Mouse (Mus musculus): ENCODE measurements at regions not wholly inside any gene's neighbourhood (a gene's known extent, or its start where the extent isn't known, plus 50 kb on each side); places are given as distances from the start of the nearest gene placed in this dataset.

GRCm38 (mm10) chr5:100991626-100992025, 146.1 kb downstream of the Gpat3 start:
- DNase-seq (ENCODE audit: low spot score in 2 of 2), result peak in 1 of 2 experiments; percentile 18

- DNase-seq (ENCODE audit: low spot score in 2 of 2), result no peak
Measured at GRCm38 (mm10) chr5:100982573-100982936, 137.0 kb downstream of the Gpat3 start.

GRCm38 (mm10) chr5:100981849-100982572, 136.5 kb downstream of the Gpat3 start:
- DNase-seq (ENCODE audit: low spot score in 2 of 2), result no peak

- no peak for DNase-seq (ENCODE audit: low spot score in 2 of 2)
Measured at GRCm38 (mm10) chr5:100976736-100977135, 131.2 kb downstream of the Gpat3 start.

GRCm38 (mm10) chr5:100951210-100951609, 105.7 kb downstream of the Gpat3 start:
- DNase-seq (ENCODE audit: low spot score in 2 of 2), result no peak
